Mouse (Mus musculus) heart, embryonic 12.5 days (tissue): ENCODE measurements around the gene Lkaaear1. TPM values are rescaled to one million over a fixed set of nuclear protein-coding genes. Genes with fewer than 3 reads are reported as not detected.

Experiments
- ATAC-seq: fragments of 200-750 bp; cut with Nextera tagmentation; 2 replicates; pipeline ENCODE4 v1.8.0; 2017; ENCODE audit warnings: moderate TSS enrichment, moderate library complexity; ENCODE audit not compliant: insufficient number of reproducible peaks, low FRiP score
- H3K27ac ChIP-seq: fragments of 300-500 bp; sonication (generic); 2 replicates; pipeline ENCODE4 v1.5.1; 2016; ENCODE audit warnings: mild to moderate bottlenecking, moderate library complexity; ENCODE audit not compliant: poor library complexity, severe bottlenecking
- H3K27me3 ChIP-seq: fragments of 300-500 bp; sonication (generic); replicated peaks from 2 replicates; pipeline ENCODE4 v1.6.1; 2016; ENCODE audit warnings: mild to moderate bottlenecking, moderate library complexity
- H3K36me3 ChIP-seq: fragments of 300-500 bp; sonication (generic); 2 replicates; pipeline ENCODE4 v1.6.1; 2016; ENCODE audit warnings: mild to moderate bottlenecking, moderate library complexity
- H3K4me1 ChIP-seq: fragments of 300-500 bp; sonication (generic); replicated peaks from 2 replicates; pipeline ENCODE4 v1.6.1; 2016; ENCODE audit warnings: mild to moderate bottlenecking
- H3K4me2 ChIP-seq: fragments of 300-500 bp; sonication (generic); 2 replicates; pipeline ENCODE4 v1.6.1; 2016; ENCODE audit warnings: mild to moderate bottlenecking, moderate library complexity
- H3K4me3 ChIP-seq: fragments of 300-500 bp; sonication (generic); 2 replicates; pipeline ENCODE4 v1.5.1; 2016; ENCODE audit warnings: mild to moderate bottlenecking
- H3K9ac ChIP-seq: fragments of 300-500 bp; sonication (generic); 2 replicates; pipeline ENCODE4 v1.6.1; 2016; ENCODE audit warnings: mild to moderate bottlenecking, moderate library complexity
- H3K9me3 ChIP-seq: fragments of 300-500 bp; sonication (generic); replicated peaks from 2 replicates; pipeline ENCODE4 v1.6.1; 2016; ENCODE audit warnings: mild to moderate bottlenecking, moderate library complexity
- WGBS: fragments of 180-500 bp; shearing (Covaris S2); methylation state at CpG from one replicate; pipeline ENCODE4 v1.1.7; 2016; 5-methylcytosine and 5-hydroxymethylcytosine counted together
- polyA plus RNA-seq: library from polyadenylated mRNA; unstranded; fragments of >200 nt; fragmentation: Nextera tagmentation; extraction: Ambion mirVana; gene quantifications from 2 replicates; pipeline ENCODE4 v1.2.1, GENCODE M21; 2016

Lkaaear1 gene
- polyA plus RNA-seq, 1 experiment from 2014 or later, result not detected

DNA sequence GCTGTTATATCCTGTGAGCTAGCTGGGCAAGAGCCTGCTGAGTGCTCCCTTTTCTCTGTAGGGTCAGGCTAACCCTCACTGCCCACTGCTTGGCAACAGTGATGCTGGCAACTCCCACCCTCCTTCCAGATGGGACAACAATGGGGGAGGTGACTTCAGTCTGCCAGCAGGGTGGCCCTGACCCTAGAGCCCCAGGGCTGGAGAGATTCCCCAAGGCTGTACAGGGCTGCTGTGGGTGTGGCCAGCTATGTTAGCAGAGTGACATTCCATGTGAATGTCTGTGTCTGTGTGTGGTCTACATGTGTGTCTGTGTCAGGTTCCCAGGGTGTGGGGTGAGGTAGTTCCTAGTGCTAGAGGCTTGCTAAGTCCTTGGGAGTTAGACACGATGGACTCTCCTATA, 24.7 kb downstream of the Lkaaear1 start:
- Histone ChIP-seq H3K36me3 (no peaks in the 10 kb centered on the region), H3K9ac (no peak overlapping the region), H3K9me3 (no peaks in the 10 kb centered on the region), H3K4me2 (no peak overlapping the region), H3K27ac (no peak overlapping the region), H3K4me1 (peaks cover 43% of the 10 kb centered on the region), H3K27me3 (peaks cover 68% of the 10 kb centered on the region), H3K4me3 (no peak overlapping the region)
- no peak for ATAC-seq
- WGBS, result 56% methylated on average over 1 of the region's 1 CpGs

- H3K27ac ChIP-seq, result no peak overlapping the region
- H3K36me3 ChIP-seq, result no peaks in the 10 kb centered on the region
- peaks cover 78% of the 10 kb centered on the region for H3K27me3 ChIP-seq
- peak overlapping the region; percentile 85 for H3K4me2 ChIP-seq
- no peak for ATAC-seq
- H3K4me3 ChIP-seq, result no peak overlapping the region
- no peak overlapping the region for H3K9ac ChIP-seq
- H3K4me1 ChIP-seq, result peaks cover 35% of the 10 kb centered on the region
- 24% methylated on average over 7 of the region's 7 CpGs for WGBS
- H3K9me3 ChIP-seq, result no peaks in the 10 kb centered on the region; the same call in 1 of the 2 replicates
These were observed 26.3 kb downstream of the Lkaaear1 start for GRCm38 (mm10) chr2:181671984-181672383.

- Histone ChIP-seq H3K9ac (peak within 1 kb of the TSS; percentile 70), H3K4me1 (peaks cover 34% of the 10 kb centered on the region), H3K27ac (peak within 1 kb of the TSS; percentile 62), H3K27me3 (peaks cover 78% of the 10 kb centered on the region), H3K4me2 (peak within 1 kb of the TSS; percentile 85), H3K9me3 (no peaks in the 10 kb centered on the region; the same call in 1 of the 2 replicates), H3K4me3 (peak within 1 kb of the TSS; percentile 59), H3K36me3 (no peaks in the 10 kb centered on the region)
- WGBS, result under 1% methylated on average over 41 of the region's 43 CpGs
- peak; percentile 51 for ATAC-seq
These were observed 26.9 kb downstream of the Lkaaear1 start, which contains the start of gene Sox18 for GRCm38 (mm10) chr2:181671326-181671725. Sox18 (minus strand) TSS chr2:181671640.

- Histone ChIP-seq H3K4me2 (peak overlapping the region; percentile 85), H3K36me3 (no peaks in the 10 kb centered on the region), H3K9me3 (no peaks in the 10 kb centered on the region; the same call in 1 of the 2 replicates), H3K9ac (peak overlapping the region; percentile 70), H3K27ac (peak overlapping the region; percentile 62), H3K27me3 (peaks cover 78% of the 10 kb centered on the region), H3K4me3 (peak overlapping the region; percentile 59), H3K4me1 (peaks cover 32% of the 10 kb centered on the region)
- under 1% methylated on average over 41 of the region's 41 CpGs for WGBS
- no peak for ATAC-seq
These were observed 27.3 kb downstream of the Lkaaear1 start for GRCm38 (mm10) chr2:181670913-181671311.

DNA sequence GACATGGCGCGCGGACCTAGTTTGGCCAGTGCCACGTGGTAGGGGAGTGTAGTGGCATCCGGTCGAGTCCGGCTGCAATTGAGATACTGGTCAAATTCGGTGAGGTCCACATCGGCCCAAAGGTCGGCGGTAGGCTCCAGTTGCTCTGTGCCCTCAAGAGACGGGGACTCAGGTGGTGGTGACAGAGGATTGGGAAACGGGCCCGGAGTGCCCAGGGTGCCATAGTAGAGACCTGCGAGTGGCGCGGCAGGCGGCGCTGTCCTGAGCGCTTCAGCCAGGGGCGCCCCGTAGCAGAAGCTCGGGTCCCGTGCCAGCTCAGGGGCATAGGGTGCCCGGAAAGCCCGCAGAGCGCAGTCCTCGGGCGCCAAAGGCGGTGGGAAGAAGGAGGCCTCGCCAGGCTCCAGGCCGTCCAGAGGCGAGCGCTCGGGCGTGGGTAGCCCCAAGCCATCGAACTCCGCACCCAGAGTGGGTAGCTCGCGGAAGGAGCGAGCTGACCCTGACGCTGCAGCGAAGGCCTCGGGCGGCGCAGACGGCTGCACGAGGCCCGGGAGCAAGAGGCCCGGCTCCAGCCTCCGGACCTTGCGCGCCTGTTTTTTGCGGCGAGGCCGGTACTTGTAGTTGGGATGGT, 27.8 kb downstream of the Lkaaear1 start:
- ATAC-seq, result peak; percentile 16; the same call in 1 of the 2 replicates
- 4% methylated on average over 56 of the region's 56 CpGs for WGBS
- peak overlapping the region; percentile 62 for H3K27ac ChIP-seq
- no peaks in the 10 kb centered on the region for H3K36me3 ChIP-seq
- H3K4me1 ChIP-seq, result peaks cover 27% of the 10 kb centered on the region
- peak overlapping the region; percentile 70 for H3K9ac ChIP-seq
- no peaks in the 10 kb centered on the region; the same call in 1 of the 2 replicates for H3K9me3 ChIP-seq
- peaks cover 77% of the 10 kb centered on the region for H3K27me3 ChIP-seq
- H3K4me3 ChIP-seq, result peak overlapping the region; percentile 59
- H3K4me2 ChIP-seq, result peak overlapping the region; percentile 85

DNA sequence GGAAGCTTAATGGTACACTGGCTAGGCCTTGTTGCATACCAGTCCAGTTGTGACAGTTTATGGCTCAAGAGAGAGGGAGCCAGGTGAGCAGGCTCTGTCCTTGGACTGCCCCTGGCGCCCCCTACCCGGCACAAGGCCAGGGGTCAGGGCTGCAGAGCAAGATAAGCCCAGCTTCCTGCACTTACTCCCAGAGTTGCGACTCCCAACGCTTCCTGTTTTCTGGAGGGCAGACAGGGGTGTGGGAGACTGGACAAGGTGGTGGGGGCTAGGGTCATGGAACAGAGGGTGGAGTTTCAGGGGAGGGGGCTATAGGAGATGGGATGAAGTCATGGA, 35.0 kb downstream of the Lkaaear1 start:
- no peak overlapping the region; the same call in 1 of the 2 replicates for H3K9ac ChIP-seq
- 0 out of 2 replicates have a peak, but pooled peaks cover 2% of the 10 kb centered on the region for H3K36me3 ChIP-seq
- 2% methylated on average over 4 of the region's 4 CpGs for WGBS
- peaks cover 7% of the 10 kb centered on the region for H3K27me3 ChIP-seq
- peaks cover 32% of the 10 kb centered on the region for H3K4me1 ChIP-seq
- no peaks in the 10 kb centered on the region; the same call in 1 of the 2 replicates for H3K9me3 ChIP-seq
- peak overlapping the region; percentile 67 for H3K27ac ChIP-seq
- no peak overlapping the region for H3K4me3 ChIP-seq
- peak; percentile 75 for ATAC-seq
- H3K4me2 ChIP-seq, result no peak overlapping the region

- WGBS, result 80% methylated on average over 3 of the region's 3 CpGs
These were observed 35.5 kb downstream of the Lkaaear1 start for GRCm38 (mm10) chr2:181662620-181663297.

GRCm38 (mm10) chr2:181659609-181660055, 38.6 kb downstream of the Lkaaear1 start:
- Histone ChIP-seq H3K9ac (no peak overlapping the region), H3K9me3 (no peaks in the 10 kb centered on the region), H3K36me3 (peaks cover 27% of the 10 kb centered on the region), H3K4me2 (0 out of 2 replicates have a peak overlapping the region, but pooled peaks have one; percentile 20), H3K4me3 (no peak overlapping the region), H3K27ac (0 out of 2 replicates have a peak overlapping the region, but pooled peaks have one; percentile 44), H3K4me1 (peaks cover 34% of the 10 kb centered on the region), H3K27me3 (no peaks in the 10 kb centered on the region)
- ATAC-seq, result peak; percentile 75
- WGBS, result 5% methylated on average over 9 of the region's 9 CpGs

More at GRCm38 (mm10) chr2:181662620-181663297, 35.5 kb downstream of the Lkaaear1 start:
- no peak overlapping the region for H3K4me2 ChIP-seq
- 0 out of 2 replicates have a peak, but pooled peaks cover 2% of the 10 kb centered on the region for H3K36me3 ChIP-seq
- H3K27ac ChIP-seq, result peak overlapping the region; percentile 67
- no peaks in the 10 kb centered on the region; the same call in 1 of the 2 replicates for H3K9me3 ChIP-seq
- peaks cover 32% of the 10 kb centered on the region for H3K4me1 ChIP-seq
- H3K9ac ChIP-seq, result no peak overlapping the region; the same call in 1 of the 2 replicates
- H3K4me3 ChIP-seq, result no peak overlapping the region
- peak; percentile 46 for ATAC-seq
- H3K27me3 ChIP-seq, result peaks cover 2% of the 10 kb centered on the region

DNA sequence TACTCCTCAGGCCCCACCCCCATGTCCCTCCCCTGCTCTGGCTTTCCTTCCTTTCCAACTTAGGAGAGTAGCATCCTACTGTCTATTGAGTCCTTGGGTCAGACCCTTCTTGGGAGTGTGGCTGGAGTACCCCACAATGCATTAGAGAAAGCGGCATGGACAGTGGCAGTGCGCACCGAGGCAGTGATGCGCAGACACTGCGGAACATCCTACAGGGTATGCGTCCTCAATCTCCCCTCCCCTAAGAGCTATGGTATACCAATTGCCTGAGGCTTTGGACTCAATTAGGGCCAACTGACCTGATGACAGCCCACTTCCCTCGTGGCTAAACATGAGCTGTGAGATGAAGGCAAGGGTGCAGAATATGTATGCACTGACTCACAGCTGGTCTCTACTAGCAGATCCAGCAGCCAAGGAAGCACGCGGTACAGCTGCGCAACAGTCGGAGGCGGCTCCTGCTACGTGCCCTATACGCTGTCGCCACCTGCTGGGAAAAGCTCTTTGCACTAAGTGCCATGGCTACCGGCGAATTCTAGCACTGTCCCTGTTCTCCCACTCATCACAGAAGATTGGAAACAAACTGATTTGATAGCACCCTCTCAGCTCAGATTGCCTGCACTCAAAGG, 39.2 kb downstream of the Lkaaear1 start:
- no peak overlapping the region for H3K9ac ChIP-seq
- WGBS, result 37% methylated on average over 17 of the region's 17 CpGs
- no peaks in the 10 kb centered on the region for H3K27me3 ChIP-seq
- no peak overlapping the region for H3K4me3 ChIP-seq
- no peaks in the 10 kb centered on the region for H3K9me3 ChIP-seq
- 0 out of 2 replicates have a peak overlapping the region, but pooled peaks have one; percentile 17 for H3K27ac ChIP-seq
- peak; percentile 54; the same call in 1 of the 2 replicates for ATAC-seq
- H3K4me1 ChIP-seq, result peaks cover 34% of the 10 kb centered on the region
- H3K4me2 ChIP-seq, result 0 out of 2 replicates have a peak overlapping the region, but pooled peaks have one; percentile 20
- H3K36me3 ChIP-seq, result peaks cover 29% of the 10 kb centered on the region

DNA sequence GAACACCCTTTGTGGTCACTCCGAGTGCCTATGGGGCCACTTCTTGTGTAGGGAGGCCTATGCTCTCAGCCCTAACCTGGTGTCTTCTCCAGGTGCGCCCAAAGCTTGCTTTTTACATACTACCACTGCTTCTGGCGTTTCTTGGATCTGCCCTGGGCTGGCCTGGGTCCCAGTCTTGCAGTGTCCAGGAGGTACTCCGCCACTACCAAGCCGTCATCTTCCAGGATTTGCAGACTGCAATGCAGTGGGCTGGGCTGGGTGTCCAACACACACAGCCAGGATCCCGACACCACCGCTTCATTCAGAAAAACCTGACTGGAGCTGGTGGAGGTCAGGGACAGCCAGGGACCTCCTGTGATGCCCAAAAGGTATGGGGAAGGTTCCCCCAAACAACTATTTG, 39.7 kb downstream of the Lkaaear1 start:
- H3K9me3 ChIP-seq, result no peaks in the 10 kb centered on the region
- ATAC-seq, result no peak
- H3K4me2 ChIP-seq, result no peak overlapping the region
- H3K27me3 ChIP-seq, result no peaks in the 10 kb centered on the region
- 81% methylated on average over 7 of the region's 7 CpGs for WGBS
- H3K4me3 ChIP-seq, result no peak overlapping the region
- peaks cover 39% of the 10 kb centered on the region for H3K4me1 ChIP-seq
- H3K27ac ChIP-seq, result no peak overlapping the region
- H3K36me3 ChIP-seq, result peaks cover 34% of the 10 kb centered on the region
- H3K9ac ChIP-seq, result no peak overlapping the region

- peaks cover 33% of the 10 kb centered on the region for H3K4me1 ChIP-seq
- no peak overlapping the region for H3K9ac ChIP-seq
- H3K36me3 ChIP-seq, result peaks cover 45% of the 10 kb centered on the region
- H3K4me2 ChIP-seq, result no peak overlapping the region
- 66% methylated on average over 2 of the region's 2 CpGs for WGBS
- H3K27me3 ChIP-seq, result no peaks in the 10 kb centered on the region
- H3K27ac ChIP-seq, result no peak overlapping the region
- no peak overlapping the region for H3K4me3 ChIP-seq
- ATAC-seq, result no peak
- no peaks in the 10 kb centered on the region for H3K9me3 ChIP-seq
These were observed 40.8 kb downstream of the Lkaaear1 start for GRCm38 (mm10) chr2:181657441-181657840.
